Mouse (Mus musculus) ES-Bruce4 (cell line): ENCODE measurements at regions not wholly inside any gene's neighbourhood (a gene's known extent, or its start where the extent isn't known, plus 50 kb on each side); places are given as distances from the start of the nearest gene placed in this dataset.

Source experiments
- CTCF ChIP-seq: IDR thresholded peaks from one replicate; pipeline ENCODE4 v1.8.1; 2011; ENCODE audit warnings: low read depth, low read length
- POLR2A ChIP-seq: IDR thresholded peaks from one replicate; pipeline ENCODE4 v1.8.1; 2011; ENCODE audit warnings: low read length; ENCODE audit not compliant: insufficient read depth

GRCm38 (mm10) chr13:38815002-38815707 lies 145.5 kb downstream of the Slc35b3 start:
- TF ChIP-seq CTCF (no peak), POLR2A (no peak)
